Mouse (Mus musculus): ENCODE data around the gene Otos.

DNA sequence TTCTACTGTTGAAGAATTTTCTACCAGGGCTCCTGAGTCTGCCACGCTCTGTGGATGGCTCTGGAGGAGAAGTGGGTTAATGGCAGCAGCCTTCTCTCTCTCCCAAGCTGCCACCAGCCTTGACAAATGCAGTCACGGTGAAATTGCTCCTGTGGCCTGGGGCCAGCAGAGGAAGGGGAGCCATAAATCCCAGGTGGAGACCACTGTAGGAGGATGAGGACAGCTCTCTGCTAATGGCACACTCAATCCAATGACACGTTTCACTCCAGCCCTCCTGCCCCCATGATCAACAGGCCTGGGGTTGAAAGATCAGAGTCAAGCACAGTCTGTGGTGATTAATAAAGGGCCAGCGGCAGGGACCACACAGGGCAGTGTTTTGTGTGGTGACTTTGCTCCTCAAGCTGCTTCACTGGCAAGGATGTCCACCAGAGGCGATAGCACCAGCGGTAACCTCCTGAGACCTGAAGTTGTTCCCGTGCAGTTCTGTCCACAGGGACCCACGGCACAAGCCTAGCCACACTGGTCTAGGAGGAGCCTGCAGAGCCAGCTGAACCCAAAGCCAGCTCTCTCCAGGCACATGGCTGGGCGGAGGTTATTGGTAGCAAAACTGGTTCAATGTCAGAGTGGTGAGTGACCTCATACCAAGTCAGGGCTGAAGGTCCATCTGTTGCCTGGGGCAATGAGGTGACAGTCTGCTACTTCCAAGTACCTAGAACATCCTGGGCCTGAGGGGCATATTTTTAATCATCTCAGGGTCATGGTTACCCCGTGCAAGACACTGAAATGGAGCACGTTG, 8.6 kb upstream of the Otos start:
- TF ChIP-seq CTCF (IDR thresholded peaks at IDR 0.05; ENCODE audit: low read depth), result no peak
- no peak for TF ChIP-seq EP300 (IDR thresholded peaks at IDR 0.05; ENCODE audit: low read depth)
